Comparison of ENCODE assay signal across 9 mouse cellular contexts in the genomic region with DNA sequence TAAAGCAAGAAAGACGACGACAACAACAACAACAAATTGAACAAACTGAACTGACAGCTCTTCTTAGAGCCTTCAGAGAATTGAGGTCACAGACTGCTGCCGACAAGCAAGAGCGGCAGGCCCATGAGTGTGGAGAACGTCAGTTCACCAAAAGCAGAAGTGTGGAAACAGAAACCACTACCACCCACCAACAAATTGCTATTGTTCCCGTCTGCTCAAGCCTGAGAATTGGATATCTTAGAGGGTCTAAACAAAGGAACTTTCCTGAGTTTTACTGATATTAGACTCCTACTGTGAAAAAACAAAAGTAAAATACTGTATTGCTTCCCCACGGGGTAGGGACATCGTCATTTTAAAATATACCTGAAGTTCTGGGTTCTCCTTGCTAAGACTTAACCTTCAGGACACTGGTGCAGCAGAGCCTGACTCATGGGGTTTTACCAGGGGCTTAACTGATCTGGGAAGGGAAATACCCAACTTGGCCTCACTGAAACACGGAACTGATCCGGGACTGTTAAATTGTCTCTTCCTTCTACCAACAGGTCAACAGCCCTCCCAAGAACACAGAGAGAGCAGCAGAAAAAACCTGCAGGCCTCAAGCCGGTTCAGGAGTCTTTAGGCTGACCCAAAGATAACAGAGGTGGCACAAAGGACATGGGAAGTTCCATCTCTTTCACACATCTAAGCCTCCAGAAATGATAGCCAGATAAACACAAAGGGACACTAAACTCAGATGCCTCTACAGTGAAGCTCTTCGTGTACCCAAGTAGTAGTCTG.
DNase-seq lines count a peak whose midpoint lies in the region; ATAC-seq and TF ChIP-seq lines count a peak whose summit lies in the region.
"Had no signal": no experiment of that assay in that cellular context is flagged by ENCODE, and none has a peak within 500 bp of the region (broad histone marks: within the 10 kb centered on the region; RNA-seq: fewer than 3 reads in every experiment).

No protein-coding gene starts in this region.

- H3K4me1 ChIP-seq in heart, embryonic 12.5 days (replicated peaks): peaks cover 21% of the 10 kb centered on the region
- H3K4me1 ChIP-seq in CH12.LX (ENCODE audit: control insufficient read depth in 1 of 2, insufficient read depth in 2 of 2): peaks cover 49 to 81% of the 10 kb centered on the region in 2 experiments
- H3K4me1 ChIP-seq in liver, embryonic 15.5 days (replicated peaks): 0 out of 2 replicates have a peak, but pooled peaks cover 4% of the 10 kb centered on the region
- peaks cover 2% of the 10 kb centered on the region for H3K4me1 ChIP-seq in small intestine, adult 2 months (ENCODE audit: control insufficient read depth, insufficient read depth, insufficient read length, low read length)
- H3K4me1 ChIP-seq in limb, embryonic 10.5 days: peaks cover 30% of the 10 kb centered on the region

- DNase-seq in heart, adult 9 months (ENCODE audit: low spot score in 2 of 2): peak; percentile 17 to 39
- DNase-seq in CH12.LX (ENCODE audit: extremely low read depth): peak; percentile 93
- DNase-seq in left cerebral cortex, postnatal 4 days: no peak
- DNase-seq in limb, embryonic 10.5 days (ENCODE audit: low spot score): no peak
- no peak for DNase-seq in frontal cortex, postnatal 36 days (ENCODE audit: low spot score in 2 of 2)
- DNase-seq: adrenal gland, postnatal 25 days had no signal

- dilution Hi-C loops in CH12.LX (cut with MboI; ENCODE audit: extremely low pct_ligation_motif_present, extremely low pct_unique_long_range_greater_than_20kb, low sequenced_read_pairs): no loop called here

- ATAC-seq in heart, embryonic 12.5 days (ENCODE audit: insufficient number of reproducible peaks, low FRiP score): no peak
- ATAC-seq in liver, embryonic 15.5 days (ENCODE audit: insufficient read depth): peak; percentile 47; the same call in 1 of the 2 replicates

- peak; percentile 3 for TF ChIP-seq RAD21 in CH12.LX (IDR thresholded peaks at IDR 0.05; ENCODE audit: low read depth, low read length)

- no peak overlapping the region for H3K4me2 ChIP-seq in heart, embryonic 12.5 days
- peak overlapping the region; percentile 54 for H3K4me2 ChIP-seq in CH12.LX (ENCODE audit: insufficient read depth, low read depth, poor library complexity, severe bottlenecking)
- no peak overlapping the region for H3K4me2 ChIP-seq in liver, embryonic 15.5 days

- in situ Hi-C loops in CH12.LX (cut with MboI; ENCODE audit: low pct_ligation_motif_present, low pct_unique_long_range_greater_than_20kb, low sequenced_read_pairs): loop anchor here (5.0 to 25.0 kb wide), 3 partner anchors 107 to 938 kb away; no protein-coding TSS in a partner anchor

- no peaks in the 10 kb centered on the region for H3K27me3 ChIP-seq in heart, embryonic 12.5 days (replicated peaks)
- no peaks in the 10 kb centered on the region for H3K27me3 ChIP-seq in CH12.LX (replicated peaks)
- H3K27me3 ChIP-seq in liver, embryonic 15.5 days: no peaks in the 10 kb centered on the region
- no peaks in the 10 kb centered on the region for H3K27me3 ChIP-seq in small intestine, adult 2 months (ENCODE audit: control insufficient read depth, insufficient read depth, low read length)
- no peaks in the 10 kb centered on the region for H3K27me3 ChIP-seq in limb, embryonic 10.5 days (ENCODE audit: low read depth, poor library complexity, severe bottlenecking)

- TF ChIP-seq EP300 in CH12.LX (IDR thresholded peaks at IDR 0.05; ENCODE audit: low read length): peak; percentile 92

- H3K4me3 ChIP-seq in heart, embryonic 12.5 days: no peak overlapping the region
- peak overlapping the region in 2 of 3 experiments; percentile 29 to 34 for H3K4me3 ChIP-seq in CH12.LX (replicated peaks in 1 of 3; ENCODE audit: low read depth in 2 of 3, low read length in 2 of 3, poor library complexity in 1 of 3)
- H3K4me3 ChIP-seq in liver, embryonic 15.5 days (replicated peaks): no peak overlapping the region
- H3K4me3 ChIP-seq in small intestine, adult 2 months (ENCODE audit: low read depth, low read length): no peak overlapping the region
- H3K4me3 ChIP-seq in limb, embryonic 10.5 days: no peak overlapping the region

- H3K9ac ChIP-seq in heart, embryonic 12.5 days: no peak overlapping the region
- peak overlapping the region; percentile 79 for H3K9ac ChIP-seq in CH12.LX (ENCODE audit: insufficient read depth, low read depth)
- H3K9ac ChIP-seq in liver, embryonic 15.5 days: no peak overlapping the region

- TF ChIP-seq CTCF in CH12.LX (conservative IDR thresholded peaks at IDR 0.05 in 1 of 2, IDR thresholded peaks at IDR 0.05 in 1 of 2; ENCODE audit: low read depth in 2 of 2, low read length in 2 of 2): no peak
- no peak for TF ChIP-seq CTCF in small intestine, adult 2 months (IDR thresholded peaks at IDR 0.05; ENCODE audit: extremely low read depth, insufficient read length, insufficient replicate concordance, low read depth, low read length)

- intact Hi-C loops in left cerebral cortex, postnatal 4 days (cut with DNase I): no loop called here

- peak; percentile 34; the same call in 1 of the 2 replicates for TF ChIP-seq POLR2A in CH12.LX (IDR thresholded peaks at IDR 0.05; ENCODE audit: low read depth, low read length)
- no peak for TF ChIP-seq POLR2A in small intestine, adult 2 months (IDR thresholded peaks at IDR 0.05; ENCODE audit: low read depth, low read length)

- no peaks in the 10 kb centered on the region for H3K36me3 ChIP-seq in heart, embryonic 12.5 days
- H3K36me3 ChIP-seq in CH12.LX (replicated peaks in 1 of 2; ENCODE audit: control insufficient read depth in 1 of 2, insufficient read depth in 1 of 2, low read length in 1 of 2): no peaks in the 10 kb centered on the region
- H3K36me3 ChIP-seq in liver, embryonic 15.5 days (replicated peaks): no peaks in the 10 kb centered on the region
- H3K36me3 ChIP-seq in small intestine, adult 2 months (ENCODE audit: control insufficient read depth, insufficient read depth, low read length): no peaks in the 10 kb centered on the region
- H3K36me3 ChIP-seq in limb, embryonic 10.5 days: no peaks in the 10 kb centered on the region

- no peaks in the 10 kb centered on the region for H3K9me3 ChIP-seq in heart, embryonic 12.5 days (replicated peaks)
- no peaks in the 10 kb centered on the region for H3K9me3 ChIP-seq in CH12.LX (replicated peaks; ENCODE audit: low read length)
- H3K9me3 ChIP-seq in liver, embryonic 15.5 days (replicated peaks): no peaks in the 10 kb centered on the region
- H3K9me3 ChIP-seq in limb, embryonic 10.5 days (replicated peaks): no peaks in the 10 kb centered on the region

- WGBS in heart, embryonic 12.5 days: 76% methylated on average over 12 of the region's 12 CpGs
- WGBS in liver, embryonic 15.5 days (ENCODE audit: insufficient replicate concordance): 33% methylated on average over 12 of the region's 12 CpGs
- 85% methylated on average over 12 of the region's 12 CpGs for WGBS in small intestine, adult 2 months
- 88% methylated on average over 12 of the region's 12 CpGs for WGBS in limb, embryonic 10.5 days

- no peaks in the 10 kb centered on the region for H3K79me2 ChIP-seq in CH12.LX (replicated peaks; ENCODE audit: control insufficient read depth, extremely low read depth, insufficient read depth, poor library complexity, severe bottlenecking)

- no peak overlapping the region for H3K27ac ChIP-seq in heart, embryonic 12.5 days (ENCODE audit: poor library complexity, severe bottlenecking)
- H3K27ac ChIP-seq in CH12.LX (ENCODE audit: insufficient read depth, low read depth): peak overlapping the region; percentile 100
- H3K27ac ChIP-seq in liver, embryonic 15.5 days (replicated peaks): peak overlapping the region; percentile 4; the same call in 1 of the 2 replicates
- H3K27ac ChIP-seq in small intestine, adult 2 months (ENCODE audit: insufficient read depth, low read depth, low read length): peak overlapping the region; percentile 76
- H3K27ac ChIP-seq in limb, embryonic 10.5 days: no peak overlapping the region

TF ChIP-seq in CH12.LX, 34 proteins besides CTCF, POLR2A, EP300 and RAD21 (continues in another document):
- TF ChIP-seq ZMIZ1 (IDR thresholded peaks at IDR 0.05; ENCODE audit: low read depth, low read length): no peak; the same call in 1 of the 2 replicates
- no peak; the same call in 1 of the 2 replicates for TF ChIP-seq CHD1 (IDR thresholded peaks at IDR 0.05; ENCODE audit: low read depth, low read length)
- peak; percentile 80 for TF ChIP-seq ELF1 (IDR thresholded peaks at IDR 0.05; ENCODE audit: low read depth, low read length)
- peak; percentile 76; the same call in 1 of the 2 replicates for TF ChIP-seq RCOR1 (conservative IDR thresholded peaks at IDR 0.05; ENCODE audit: low read depth, low read length)
- no peak for TF ChIP-seq POLR2AphosphoS2 (IDR thresholded peaks at IDR 0.05; ENCODE audit: low read depth, low read length)
- no peak; the same call in none of the 2 replicates for TF ChIP-seq SIN3A (IDR thresholded peaks at IDR 0.05; ENCODE audit: low read length)
- TF ChIP-seq CHD2 (IDR thresholded peaks at IDR 0.05; ENCODE audit: low read length): peak; percentile 68
- 0 out of 2 replicates have a peak, but pooled peaks have one; percentile 8 for TF ChIP-seq E2F4 (IDR thresholded peaks at IDR 0.05; ENCODE audit: insufficient replicate concordance, low read depth, low read length)
- peak; percentile 76 for TF ChIP-seq MAX (IDR thresholded peaks at IDR 0.05; ENCODE audit: low read length)
- no peak for TF ChIP-seq PAX5 (IDR thresholded peaks at IDR 0.05; ENCODE audit: low read length)
- no peak for TF ChIP-seq ZKSCAN1 (IDR thresholded peaks at IDR 0.05; ENCODE audit: borderline replicate concordance, low read depth, low read length)
- TF ChIP-seq MAFK (IDR thresholded peaks at IDR 0.05; ENCODE audit: insufficient replicate concordance, low read length): peak; percentile 4; the same call in 1 of the 2 replicates
- peak; percentile 56 for TF ChIP-seq TCF12 (IDR thresholded peaks at IDR 0.05; ENCODE audit: low read depth, low read length)
- TF ChIP-seq MYC (IDR thresholded peaks at IDR 0.05; ENCODE audit: low read depth, low read length): peak; percentile 69
- TF ChIP-seq ZC3H11A (IDR thresholded peaks at IDR 0.05; ENCODE audit: low read depth, low read length): no peak
- TF ChIP-seq SMC3 (IDR thresholded peaks at IDR 0.05; ENCODE audit: low read depth, low read length): peak; percentile 33
- no peak for TF ChIP-seq NRF1 (IDR thresholded peaks at IDR 0.05; ENCODE audit: low read depth, low read length)
- TF ChIP-seq ZNF384 (IDR thresholded peaks at IDR 0.05; ENCODE audit: low read depth, low read length): peak; percentile 60; the same call in 1 of the 2 replicates
- TF ChIP-seq KAT2A (IDR thresholded peaks at IDR 0.05; ENCODE audit: insufficient replicate concordance, low read length): 0 out of 2 replicates have a peak, but pooled peaks have one; percentile 43
- peak; percentile 83 for TF ChIP-seq MEF2A (IDR thresholded peaks at IDR 0.05; ENCODE audit: borderline replicate concordance, low read depth, low read length)
- peak; percentile 24 for TF ChIP-seq JUND (conservative IDR thresholded peaks at IDR 0.05; ENCODE audit: low read depth, low read length)
- TF ChIP-seq IRF4 (IDR thresholded peaks at IDR 0.05; ENCODE audit: low read depth, low read length): peak; percentile 70

Comparison
In these comparisons a context has a peak if more than half of its experiments do, and no peak if none do; other contexts are left out.
1. DNase-seq: peak in heart, adult 9 months (2 of 2) and CH12.LX (single experiment); none in left cerebral cortex, postnatal 4 days (single experiment), limb, embryonic 10.5 days (single experiment) and frontal cortex, postnatal 36 days (0 of 2).
2. H3K27ac ChIP-seq: peak in CH12.LX (single experiment), liver, embryonic 15.5 days (single experiment) and small intestine, adult 2 months (single experiment); none in heart, embryonic 12.5 days (single experiment) and limb, embryonic 10.5 days (single experiment).
3. H3K4me3 ChIP-seq: peak in CH12.LX (2 of 3); none in heart, embryonic 12.5 days (single experiment), liver, embryonic 15.5 days (single experiment), small intestine, adult 2 months (single experiment) and limb, embryonic 10.5 days (single experiment).